Comparison of ENCODE assay signal across 10 mouse cellular contexts in the genomic region with DNA sequence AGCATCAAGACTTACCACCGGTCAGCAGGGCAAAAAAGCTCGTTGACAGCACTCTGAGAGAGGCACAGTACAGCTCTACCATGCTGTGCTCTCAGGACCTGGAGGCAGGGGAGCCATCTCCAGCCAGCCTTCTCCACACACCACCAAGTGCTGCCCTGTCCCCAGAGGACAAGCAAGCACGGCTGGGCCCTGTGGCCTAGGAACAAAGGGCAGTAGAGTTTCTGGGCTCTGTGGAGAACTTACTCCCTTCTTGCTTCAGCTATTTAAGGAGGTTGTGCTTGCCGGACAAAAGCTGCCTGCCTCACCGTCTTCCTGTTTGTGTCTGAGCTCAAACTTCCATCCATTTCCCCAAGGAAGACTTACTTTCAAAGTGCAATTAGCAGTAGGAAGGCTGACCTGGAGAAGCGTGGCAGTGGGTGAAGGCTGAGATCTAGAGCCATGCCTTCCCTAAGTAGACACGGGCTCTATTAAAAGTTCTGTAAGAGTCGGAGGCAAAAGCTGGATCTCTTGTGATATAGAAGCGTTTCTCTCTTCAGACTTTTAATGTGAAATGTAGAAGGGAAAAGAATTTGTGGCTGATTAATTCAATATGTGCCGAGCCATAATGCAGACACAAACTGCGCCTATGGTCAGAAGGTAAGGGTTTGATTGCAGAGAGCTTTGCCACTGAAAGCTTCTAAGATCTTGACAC. TPM values are rescaled to one million over a fixed set of nuclear protein-coding genes. Genes with fewer than 3 reads are reported as not detected.
DNase-seq lines count a peak whose midpoint lies in the region; ATAC-seq and TF ChIP-seq lines count a peak whose summit lies in the region.
"Had no signal": no experiment of that assay in that cellular context is flagged by ENCODE, and none has a peak within 500 bp of the region (broad histone marks: within the 10 kb centered on the region; RNA-seq: fewer than 3 reads in every experiment).

No protein-coding gene starts in this region.

- intact Hi-C loops in left cerebral cortex, adult 2 months (cut with DNase I), result no loop called here

- H3K27me3 ChIP-seq in hindbrain, embryonic 10.5 days (ENCODE audit: insufficient read depth, poor library complexity, severe bottlenecking), result peaks cover 4% of the 10 kb centered on the region; the same call in 1 of the 2 replicates
- no peaks in the 10 kb centered on the region for H3K27me3 ChIP-seq in hindbrain, postnatal 0 days (ENCODE audit: insufficient read depth, low read length)
- H3K27me3 ChIP-seq in heart, embryonic 14.5 days (ENCODE audit: control insufficient read depth, insufficient read depth, low read length), result no peaks in the 10 kb centered on the region
- H3K27me3 ChIP-seq in limb, embryonic 12.5 days, result no peaks in the 10 kb centered on the region
- H3K27me3 ChIP-seq in thymus, adult 2 months (ENCODE audit: control insufficient read depth, insufficient read depth, low read length), result no peaks in the 10 kb centered on the region
- H3K27me3 ChIP-seq: megakaryocyte, embryonic 14.5 days had no signal

- H3K4me2 ChIP-seq in hindbrain, postnatal 0 days (ENCODE audit: low read depth, low read length), result no peak overlapping the region; the same call in 1 of the 2 replicates
- H3K4me2 ChIP-seq in heart, embryonic 14.5 days (ENCODE audit: low read length), result peak overlapping the region; percentile 47
- peak overlapping the region; percentile 71 for H3K4me2 ChIP-seq in limb, embryonic 12.5 days

- H3K4me1 ChIP-seq in hindbrain, embryonic 10.5 days (replicated peaks), result peaks cover 48% of the 10 kb centered on the region
- H3K4me1 ChIP-seq in hindbrain, postnatal 0 days (ENCODE audit: insufficient read depth, low read length), result 0 out of 2 replicates have a peak, but pooled peaks cover 2% of the 10 kb centered on the region
- H3K4me1 ChIP-seq in heart, embryonic 14.5 days (ENCODE audit: control insufficient read depth in 2 of 2, insufficient read depth in 2 of 2, low read length in 2 of 2), result peaks cover 15 to 24% of the 10 kb centered on the region in 2 experiments
- peaks cover 79% of the 10 kb centered on the region for H3K4me1 ChIP-seq in limb, embryonic 12.5 days (replicated peaks)
- no peaks in the 10 kb centered on the region for H3K4me1 ChIP-seq in thymus, adult 2 months (replicated peaks; ENCODE audit: control insufficient read depth, insufficient read depth, low read length)
- H3K4me1 ChIP-seq: megakaryocyte, embryonic 14.5 days had no signal

- no peak for TF ChIP-seq POLR2A in thymus, adult 2 months (IDR thresholded peaks at IDR 0.05; ENCODE audit: control insufficient read depth, extremely low read depth, insufficient read depth, low read length, poor library complexity)

- peak overlapping the region; percentile 32; the same call in 1 of the 2 replicates for H3K4me3 ChIP-seq in hindbrain, embryonic 10.5 days
- H3K4me3 ChIP-seq in hindbrain, postnatal 0 days (ENCODE audit: low read length), result no peak overlapping the region
- peak overlapping the region; percentile 22 to 33 for H3K4me3 ChIP-seq in heart, embryonic 14.5 days (ENCODE audit: control insufficient read depth in 1 of 2, insufficient read depth in 1 of 2, low read depth in 1 of 2, low read length in 2 of 2)
- H3K4me3 ChIP-seq in limb, embryonic 12.5 days (replicated peaks), result peak overlapping the region; percentile 52
- no peak overlapping the region for H3K4me3 ChIP-seq in thymus, adult 2 months (ENCODE audit: control insufficient read depth, insufficient read depth, low read length)
- no peak overlapping the region for H3K4me3 ChIP-seq in left cerebral cortex, adult 2 months
- H3K4me3 ChIP-seq: megakaryocyte, embryonic 14.5 days had no signal

- no peak for ATAC-seq in hindbrain, postnatal 0 days
- ATAC-seq in common myeloid progenitor, adult 5-6 weeks (replicated peaks; ENCODE audit: low read depth, poor library complexity, severe bottlenecking), result 0 out of 2 replicates have a peak, but pooled peaks have one; percentile 18
- no peak for ATAC-seq in heart, embryonic 14.5 days (ENCODE audit: insufficient number of reproducible peaks, insufficient read depth, low FRiP score, low read depth)
- peak; percentile 49 for ATAC-seq in limb, embryonic 12.5 days (ENCODE audit: insufficient number of reproducible peaks, insufficient read depth, low FRiP score, low TSS enrichment, low read depth)

- H3K9ac ChIP-seq in hindbrain, postnatal 0 days (replicated peaks; ENCODE audit: low read length), result no peak overlapping the region
- H3K9ac ChIP-seq in heart, embryonic 14.5 days (ENCODE audit: low read length), result peak overlapping the region; percentile 55; the same call in 1 of the 2 replicates
- H3K9ac ChIP-seq in limb, embryonic 12.5 days (replicated peaks), result peak overlapping the region; percentile 70

- DNase-seq in hindbrain, embryonic 10.5 days (ENCODE audit: low spot score), result peak; percentile 25
- no peak for DNase-seq in hindbrain, postnatal 0 days (ENCODE audit: low spot score)
- no peak for DNase-seq in thymus, adult 2 months
- no peak for DNase-seq in layer of hippocampus, postnatal 25 days (ENCODE audit: extremely low spot score in 1 of 2, low spot score in 1 of 2)
- DNase-seq in left cerebral cortex, adult 2 months (ENCODE audit: extremely low spot score in 1 of 2, low spot score in 2 of 2), result no peak
- DNase-seq: gastrocnemius, postnatal 25 days had no signal

- no peaks in the 10 kb centered on the region for H3K9me3 ChIP-seq in hindbrain, embryonic 10.5 days
- no peaks in the 10 kb centered on the region for H3K9me3 ChIP-seq in hindbrain, postnatal 0 days (ENCODE audit: low read length)
- H3K9me3 ChIP-seq in heart, embryonic 14.5 days (ENCODE audit: control insufficient read depth, low read length), result no peaks in the 10 kb centered on the region
- H3K9me3 ChIP-seq in limb, embryonic 12.5 days, result no peaks in the 10 kb centered on the region

- H3K27ac ChIP-seq in hindbrain, embryonic 10.5 days, result peak overlapping the region; percentile 80
- H3K27ac ChIP-seq in hindbrain, postnatal 0 days, result no peak overlapping the region
- peak overlapping the region; percentile 60 to 84 for H3K27ac ChIP-seq in heart, embryonic 14.5 days (replicated peaks in 1 of 2; ENCODE audit: control insufficient read depth in 1 of 2, insufficient read depth in 1 of 2, low read depth in 2 of 2, low read length in 2 of 2)
- peak overlapping the region; percentile 98 for H3K27ac ChIP-seq in limb, embryonic 12.5 days
- no peak overlapping the region for H3K27ac ChIP-seq in thymus, adult 2 months (ENCODE audit: control insufficient read depth, insufficient read depth, low read length)
- no peak overlapping the region for H3K27ac ChIP-seq in left cerebral cortex, adult 2 months

- no peak for TF ChIP-seq CTCF in hindbrain, postnatal 0 days (IDR thresholded peaks at IDR 0.05; ENCODE audit: low read depth)
- no peak for TF ChIP-seq CTCF in thymus, adult 2 months (IDR thresholded peaks at IDR 0.05; ENCODE audit: borderline replicate concordance, control insufficient read depth, extremely low read depth, insufficient read depth, low read length, poor library complexity)
- TF ChIP-seq CTCF in left cerebral cortex, adult 2 months (IDR thresholded peaks at IDR 0.05), result no peak

- WGBS in hindbrain, embryonic 10.5 days, result 60% methylated on average over 11 of the region's 11 CpGs
- WGBS in hindbrain, postnatal 0 days, result 65% methylated on average over 11 of the region's 11 CpGs
- 51% methylated on average over 11 of the region's 11 CpGs for WGBS in heart, embryonic 14.5 days
- WGBS in limb, embryonic 12.5 days, result 13% methylated on average over 11 of the region's 11 CpGs
- WGBS in thymus, adult 2 months, result 64% methylated on average over 11 of the region's 11 CpGs

- no peaks in the 10 kb centered on the region for H3K36me3 ChIP-seq in hindbrain, embryonic 10.5 days
- no peaks in the 10 kb centered on the region for H3K36me3 ChIP-seq in hindbrain, postnatal 0 days (ENCODE audit: insufficient read depth, low read length)
- H3K36me3 ChIP-seq in heart, embryonic 14.5 days (ENCODE audit: control insufficient read depth, insufficient read depth, low read length), result no peaks in the 10 kb centered on the region
- H3K36me3 ChIP-seq in limb, embryonic 12.5 days, result no peaks in the 10 kb centered on the region
- H3K36me3 ChIP-seq in thymus, adult 2 months (ENCODE audit: control insufficient read depth, insufficient read depth, low read length), result no peaks in the 10 kb centered on the region

RNA-seq across cellular contexts. Expression of a gene that starts 53.3 kb away (rescaled TPM):
- polyA plus RNA-seq in hindbrain, embryonic 10.5 days (2016; fragmentation: Nextera tagmentation; extraction: Ambion mirVana), result 32.8 and 35.4 TPM in 2 replicates
- total RNA-seq in hindbrain, postnatal 0 days (2014; rRNA removed), result 6.9 and 7.6 TPM in 2 replicates
- polyA plus RNA-seq in hindbrain, postnatal 0 days (2015; fragmentation: Nextera tagmentation; extraction: Ambion mirVana), result 4.0 and 4.1 TPM in 2 replicates
- 2.0 and 2.7 TPM in 2 replicates for total RNA-seq in common myeloid progenitor, adult 5-6 weeks (2017)
- polyA plus RNA-seq in heart, embryonic 14.5 days (2014; fragmentation: Nextera tagmentation; extraction: Ambion mirVana), result 14.4 and 15.7 TPM in 2 replicates
- polyA plus RNA-seq in limb, embryonic 12.5 days (2016; fragmentation: Nextera tagmentation; extraction: Ambion mirVana), result 67.0 and 70.5 TPM in 2 replicates
- polyA plus RNA-seq in thymus, adult 2 months (2012; rRNA removed), result 0.77 and 0.78 TPM in 2 replicates
- under 1 TPM; 0.32 to 0.49 TPM for total RNA-seq in layer of hippocampus, postnatal 25 days (2021)
- under 1 TPM; 0.65 to 0.86 TPM for total RNA-seq in left cerebral cortex, adult 2 months (2021)

Comparison
In these comparisons a context has a peak if more than half of its experiments do, and no peak if none do; other contexts are left out.
1. H3K27ac ChIP-seq: peak in hindbrain, embryonic 10.5 days (single experiment), heart, embryonic 14.5 days (2 of 2) and limb, embryonic 12.5 days (single experiment); none in hindbrain, postnatal 0 days (single experiment), thymus, adult 2 months (single experiment) and left cerebral cortex, adult 2 months (single experiment).
2. H3K4me3 ChIP-seq: peak in hindbrain, embryonic 10.5 days (single experiment), heart, embryonic 14.5 days (2 of 2) and limb, embryonic 12.5 days (single experiment); none in hindbrain, postnatal 0 days (single experiment), thymus, adult 2 months (single experiment) and left cerebral cortex, adult 2 months (single experiment).
3. ATAC-seq: peak in common myeloid progenitor, adult 5-6 weeks (single experiment) and limb, embryonic 12.5 days (single experiment); none in hindbrain, postnatal 0 days (single experiment) and heart, embryonic 14.5 days (single experiment).